Mouse (Mus musculus) kidney, postnatal 0 days (tissue): ENCODE measurements at regions not wholly inside any gene's neighbourhood (a gene's known extent, or its start where the extent isn't known, plus 50 kb on each side); places are given as distances from the start of the nearest gene placed in this dataset.

ENCODE experiments used
- ATAC-seq: fragments of 200-750 bp; cut with Nextera tagmentation; replicated peaks from 2 replicates; pipeline ENCODE4 v1.8.0; 2017; ENCODE audit warnings: low read depth, moderate number of reproducible peaks, moderate TSS enrichment, moderate library complexity; ENCODE audit not compliant: low FRiP score
- DNase-seq: peaks from one replicate; pipeline ENCODE4 v3.0.0-alpha.2; 2016; ENCODE audit warnings: low spot score
- H3K27ac ChIP-seq: fragments of 300-500 bp; sonication (generic); 2 replicates; pipeline ENCODE4 v1.5.1; 2014; ENCODE audit warnings: mild to moderate bottlenecking
- H3K27me3 ChIP-seq: fragments of 300-500 bp; sonication (generic); 2 replicates; pipeline ENCODE4 v1.6.1; 2014; ENCODE audit warnings: low read length, mixed read lengths; ENCODE audit not compliant: insufficient read depth
- H3K36me3 ChIP-seq: fragments of 300-500 bp; sonication (generic); 2 replicates; pipeline ENCODE4 v1.6.1; 2014; ENCODE audit warnings: low read length, mixed read lengths; ENCODE audit not compliant: insufficient read depth
- H3K4me1 ChIP-seq: fragments of 300-500 bp; sonication (generic); replicated peaks from 2 replicates; pipeline ENCODE4 v1.6.1; 2014; ENCODE audit warnings: antibody characterized with exemption, low read length, mixed read lengths; ENCODE audit not compliant: insufficient read depth
- H3K4me2 ChIP-seq: fragments of 300-500 bp; sonication (generic); 2 replicates; pipeline ENCODE4 v1.6.1; 2014; ENCODE audit warnings: mild to moderate bottlenecking, low read length, moderate library complexity, mixed read lengths
- H3K4me3 ChIP-seq: fragments of 300-500 bp; sonication (generic); replicated peaks from 2 replicates; pipeline ENCODE4 v1.5.1; 2014; ENCODE audit warnings: low read depth, low read length
- H3K9ac ChIP-seq: fragments of 300-500 bp; sonication (generic); 2 replicates; pipeline ENCODE4 v1.6.1; 2014; ENCODE audit warnings: low read depth, low read length
- H3K9me3 ChIP-seq: fragments of 300-500 bp; sonication (generic); replicated peaks from 2 replicates; pipeline ENCODE4 v1.6.1; 2016; ENCODE audit warnings: low read length, inconsistent platforms, mixed read lengths
- CTCF ChIP-seq: IDR thresholded peaks from 2 replicates; pipeline ENCODE4 v1.5.1; 2016; ENCODE audit warnings: antibody characterized with exemption, low read depth, mild to moderate bottlenecking, moderate library complexity
- WGBS: fragments of 180-500 bp; shearing (Covaris S2); extraction: QIAGEN DNeasy Blood & Tissue Kit; methylation state at CpG from one replicate; pipeline ENCODE4 v1.1.7; 2014; 5-methylcytosine and 5-hydroxymethylcytosine counted together

- no peaks in the 10 kb centered on the region for H3K36me3 ChIP-seq
- ATAC-seq (no peak), DNase-seq (no peak)
- TF ChIP-seq CTCF, result no peak
- H3K27ac ChIP-seq, result no peak overlapping the region
- H3K9me3 ChIP-seq, result no peaks in the 10 kb centered on the region
- no peak overlapping the region for H3K4me3 ChIP-seq
- H3K4me2 ChIP-seq, result no peak overlapping the region
- WGBS, result no CpG with 5 or more reads among the region's 5 CpGs
- H3K9ac ChIP-seq, result no peak overlapping the region
- H3K27me3 ChIP-seq, result no peaks in the 10 kb centered on the region
- no peaks in the 10 kb centered on the region for H3K4me1 ChIP-seq
These were observed 249.3 kb upstream of the Cnr1 start for GRCm38 (mm10) chr4:33675044-33675443.

DNA sequence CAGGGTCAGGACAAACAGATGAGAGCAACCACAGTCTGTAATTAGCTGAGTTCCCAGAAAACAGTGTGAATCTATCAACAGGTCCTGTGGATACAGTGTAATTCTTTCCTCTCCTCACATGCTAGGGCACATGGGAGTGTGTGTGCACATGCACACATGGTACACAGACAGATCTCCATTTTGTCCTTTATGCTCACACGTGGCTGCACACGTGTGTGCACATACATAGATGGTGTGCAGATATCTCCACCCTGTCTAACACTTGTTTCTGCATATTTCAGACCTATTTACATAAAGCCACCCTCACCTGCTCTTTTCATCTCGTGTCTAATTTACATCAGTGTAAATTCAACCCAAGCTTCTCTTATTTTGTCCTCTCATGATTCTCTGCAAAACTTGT lies 245.0 kb upstream of the Cnr1 start:
- 80% methylated on average over 3 of the region's 3 CpGs for WGBS
- H3K4me3 ChIP-seq, result no peak overlapping the region

GRCm38 (mm10) chr4:33686135-33686534 lies 238.3 kb upstream of the Cnr1 start:
- DNase-seq (no peak), ATAC-seq (no peak)
- TF ChIP-seq CTCF, result no peak
- no peaks in the 10 kb centered on the region for H3K9me3 ChIP-seq
- H3K4me2 ChIP-seq, result no peak overlapping the region
- H3K4me3 ChIP-seq, result no peak overlapping the region
- no peak overlapping the region for H3K9ac ChIP-seq
- no peaks in the 10 kb centered on the region for H3K27me3 ChIP-seq
- H3K36me3 ChIP-seq, result no peaks in the 10 kb centered on the region
- 57% methylated on average over 8 of the region's 8 CpGs for WGBS
- H3K27ac ChIP-seq, result no peak overlapping the region
- no peaks in the 10 kb centered on the region; the same call in 1 of the 2 replicates for H3K4me1 ChIP-seq

More for the DNA sequence above, 245.0 kb upstream of the Cnr1 start:
- H3K27me3 ChIP-seq, result no peaks in the 10 kb centered on the region
- no peak overlapping the region for H3K27ac ChIP-seq
- no peak overlapping the region for H3K9ac ChIP-seq
- H3K4me1 ChIP-seq, result no peaks in the 10 kb centered on the region
- ATAC-seq (no peak), DNase-seq (no peak)
- H3K9me3 ChIP-seq, result no peaks in the 10 kb centered on the region
- no peaks in the 10 kb centered on the region for H3K36me3 ChIP-seq
- no peak for TF ChIP-seq CTCF
- no peak overlapping the region for H3K4me2 ChIP-seq

DNA sequence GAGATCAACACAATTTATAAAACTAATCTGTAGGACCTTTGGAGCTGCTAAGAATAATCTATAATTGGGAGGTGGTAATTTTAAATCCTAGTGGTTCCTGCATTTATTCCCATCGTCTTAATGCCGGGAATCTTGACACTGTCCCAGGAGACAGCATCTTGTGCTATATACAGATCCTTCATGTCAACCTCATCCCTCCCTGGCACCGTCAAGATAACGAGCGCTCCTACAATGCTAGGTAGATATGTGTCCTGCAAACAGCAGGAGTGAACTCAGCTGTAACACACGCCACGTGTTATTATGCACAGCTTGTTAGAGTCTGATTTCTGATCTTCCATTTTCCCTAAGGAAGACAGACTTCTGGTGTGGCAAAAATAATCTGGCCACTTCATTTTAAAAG lies 237.0 kb upstream of the Cnr1 start:
- DNase-seq (no peak), ATAC-seq (no peak)
- Histone ChIP-seq H3K9me3 (no peaks in the 10 kb centered on the region), H3K27me3 (no peaks in the 10 kb centered on the region), H3K9ac (no peak overlapping the region), H3K4me3 (no peak overlapping the region), H3K4me1 (no peaks in the 10 kb centered on the region; the same call in 1 of the 2 replicates), H3K4me2 (no peak overlapping the region), H3K27ac (no peak overlapping the region), H3K36me3 (no peaks in the 10 kb centered on the region)
- 68% methylated on average over 7 of the region's 7 CpGs for WGBS
- no peak for TF ChIP-seq CTCF

GRCm38 (mm10) chr4:33693441-33693840 lies 231.0 kb upstream of the Cnr1 start:
- no peak for TF ChIP-seq CTCF
- H3K4me1 ChIP-seq, result no peaks in the 10 kb centered on the region
- no peaks in the 10 kb centered on the region for H3K36me3 ChIP-seq
- H3K4me3 ChIP-seq, result no peak overlapping the region
- H3K27ac ChIP-seq, result no peak overlapping the region
- no peak for ATAC-seq
- no peak overlapping the region for H3K4me2 ChIP-seq
- no peaks in the 10 kb centered on the region for H3K9me3 ChIP-seq
- no peak overlapping the region for H3K9ac ChIP-seq
- no peaks in the 10 kb centered on the region for H3K27me3 ChIP-seq
- 90% methylated on average over 4 of the region's 4 CpGs for WGBS
- no peak for DNase-seq

GRCm38 (mm10) chr4:33696969-33697368 lies 227.4 kb upstream of the Cnr1 start:
- DNase-seq, result no peak
- H3K27me3 ChIP-seq, result no peaks in the 10 kb centered on the region

DNA sequence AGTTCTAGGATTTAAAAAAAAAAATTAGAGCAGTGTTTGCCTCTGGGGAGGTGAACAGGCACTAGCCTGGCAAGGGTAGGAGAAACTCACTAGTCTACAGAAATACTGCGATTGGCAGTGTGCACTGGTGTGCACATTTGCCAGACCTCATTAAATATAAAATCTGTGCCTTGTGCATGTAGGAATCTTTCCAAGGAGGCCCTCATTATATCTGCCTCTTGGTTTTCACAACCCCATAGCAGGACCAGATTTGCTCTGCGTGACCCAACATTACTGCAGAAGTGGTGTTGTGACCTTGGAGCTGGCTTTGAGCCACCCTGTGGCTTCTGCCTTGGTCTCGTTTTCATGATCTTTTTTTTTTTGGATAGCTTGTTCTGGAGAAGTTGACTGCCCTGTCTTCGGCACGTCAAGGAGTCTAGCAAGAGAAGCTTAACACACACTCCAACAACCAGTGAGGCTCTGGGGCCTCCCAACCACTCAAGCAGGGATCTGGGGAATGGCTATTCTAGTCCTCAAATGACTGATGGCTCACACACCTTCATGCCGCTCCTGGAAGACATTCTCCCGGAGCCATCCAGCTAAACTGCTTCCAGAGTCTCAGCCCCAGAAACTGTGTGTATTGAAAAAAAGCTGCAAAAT lies 222.2 kb upstream of the Cnr1 start:
- TF ChIP-seq CTCF, result no peak
- no peaks in the 10 kb centered on the region for H3K4me1 ChIP-seq
- WGBS, result 75% methylated on average over 7 of the region's 7 CpGs
- no peaks in the 10 kb centered on the region for H3K9me3 ChIP-seq
- no peak overlapping the region for H3K4me2 ChIP-seq
- H3K9ac ChIP-seq, result no peak overlapping the region
- ATAC-seq (no peak), DNase-seq (no peak)
- H3K36me3 ChIP-seq, result no peaks in the 10 kb centered on the region
- no peak overlapping the region for H3K27ac ChIP-seq
- no peaks in the 10 kb centered on the region for H3K27me3 ChIP-seq
- H3K4me3 ChIP-seq, result no peak overlapping the region

More at GRCm38 (mm10) chr4:33696969-33697368, 227.4 kb upstream of the Cnr1 start:
- H3K27ac ChIP-seq, result no peak overlapping the region
- H3K9ac ChIP-seq, result no peak overlapping the region
- H3K36me3 ChIP-seq, result no peaks in the 10 kb centered on the region
- H3K9me3 ChIP-seq, result no peaks in the 10 kb centered on the region
- H3K4me2 ChIP-seq, result no peak overlapping the region
- no peak for TF ChIP-seq CTCF
- no peaks in the 10 kb centered on the region for H3K4me1 ChIP-seq
- 78% methylated on average over 8 of the region's 8 CpGs for WGBS
- ATAC-seq, result no peak
- no peak overlapping the region for H3K4me3 ChIP-seq
